Mouse (Mus musculus) limb, embryonic 13.5 days (tissue): Measurements from ENCODE around the gene Tubb5. TPM values are rescaled to one million over a fixed set of nuclear protein-coding genes. Genes with fewer than 3 reads are reported as not detected.

Source experiments
- ATAC-seq: fragments of 200-750 bp; cut with Nextera tagmentation; 2 replicates; pipeline ENCODE4 v1.8.0; 2017; ENCODE audit warnings: low read depth, moderate number of reproducible peaks, moderate TSS enrichment; ENCODE audit not compliant: low FRiP score
- H3K27ac ChIP-seq: fragments of 300-500 bp; sonication (generic); 2 replicates; pipeline ENCODE4 v1.5.1; 2015; ENCODE audit warnings: inconsistent platforms, mild to moderate bottlenecking, moderate library complexity
- H3K27me3 ChIP-seq: fragments of 300-500 bp; sonication (generic); 2 replicates; pipeline ENCODE4 v1.6.1; 2015; ENCODE audit warnings: mild to moderate bottlenecking, inconsistent platforms
- H3K36me3 ChIP-seq: fragments of 300-500 bp; sonication (generic); 2 replicates; pipeline ENCODE4 v1.6.1; 2015; ENCODE audit warnings: inconsistent platforms, mild to moderate bottlenecking, moderate library complexity
- H3K4me1 ChIP-seq: fragments of 300-500 bp; sonication (generic); 2 replicates; pipeline ENCODE4 v1.6.1; 2015; ENCODE audit warnings: inconsistent platforms
- H3K4me2 ChIP-seq: fragments of 300-500 bp; sonication (generic); replicated peaks from 2 replicates; pipeline ENCODE4 v1.6.1; 2015; ENCODE audit warnings: inconsistent platforms, mild to moderate bottlenecking, moderate library complexity
- H3K4me3 ChIP-seq: fragments of 300-500 bp; sonication (generic); 2 replicates; pipeline ENCODE4 v1.5.1; 2015; ENCODE audit warnings: moderate library complexity, mild to moderate bottlenecking, inconsistent platforms
- H3K9ac ChIP-seq: fragments of 300-500 bp; sonication (generic); 2 replicates; pipeline ENCODE4 v1.6.1; 2015; ENCODE audit warnings: mild to moderate bottlenecking, inconsistent platforms
- H3K9me3 ChIP-seq: fragments of 300-500 bp; sonication (generic); 2 replicates; pipeline ENCODE4 v1.6.1; 2016; ENCODE audit warnings: inconsistent platforms
- WGBS: fragments of 180-500 bp; shearing (Covaris S2); methylation state at CpG from one replicate; pipeline ENCODE4 v1.1.7; 2015; 5-methylcytosine and 5-hydroxymethylcytosine counted together
- polyA plus RNA-seq: library from polyadenylated mRNA; unstranded; fragments of >200 nt; fragmentation: Nextera tagmentation; extraction: Ambion mirVana; gene quantifications from 2 replicates; pipeline ENCODE4 v1.2.1, GENCODE M21; 2015

Gene Tubb5
- polyA plus RNA-seq, 1 experiment from 2014 or later: 1,168 TPM

DNA sequence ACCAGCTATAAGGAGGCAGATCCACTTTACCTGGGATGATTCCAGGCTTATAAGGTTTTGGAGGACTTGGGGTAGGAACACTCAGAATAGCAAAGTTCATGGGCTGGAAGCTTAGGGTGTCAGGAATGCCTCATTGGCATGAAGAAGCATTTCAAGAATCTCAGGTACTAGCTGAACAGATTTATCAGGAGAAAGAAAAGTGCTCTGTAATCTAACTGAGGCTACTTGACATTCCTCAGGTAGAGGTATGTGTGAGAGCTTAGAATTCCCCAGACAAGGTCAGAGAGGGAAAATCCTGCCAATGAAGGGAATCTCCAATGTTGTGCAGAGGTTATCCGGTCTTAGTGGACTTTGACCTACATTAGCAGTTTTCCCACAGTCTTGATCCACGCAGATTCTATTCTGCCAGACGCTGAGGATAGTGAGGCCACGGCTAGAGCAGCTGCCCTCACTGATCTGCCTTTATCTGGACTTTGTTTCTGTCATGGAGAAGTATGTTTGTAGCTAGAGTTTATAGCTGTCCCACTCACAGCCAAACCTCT, 34.2 kb downstream of the Tubb5 start:
- Histone ChIP-seq H3K4me3 (no peak overlapping the region), H3K36me3 (no peaks in the 10 kb centered on the region), H3K27ac (no peak overlapping the region), H3K4me1 (no peaks in the 10 kb centered on the region), H3K9me3 (no peaks in the 10 kb centered on the region), H3K27me3 (no peaks in the 10 kb centered on the region), H3K4me2 (no peak overlapping the region), H3K9ac (no peak overlapping the region)
- ATAC-seq: no peak
- 83% methylated on average over 4 of the region's 4 CpGs for WGBS

DNA sequence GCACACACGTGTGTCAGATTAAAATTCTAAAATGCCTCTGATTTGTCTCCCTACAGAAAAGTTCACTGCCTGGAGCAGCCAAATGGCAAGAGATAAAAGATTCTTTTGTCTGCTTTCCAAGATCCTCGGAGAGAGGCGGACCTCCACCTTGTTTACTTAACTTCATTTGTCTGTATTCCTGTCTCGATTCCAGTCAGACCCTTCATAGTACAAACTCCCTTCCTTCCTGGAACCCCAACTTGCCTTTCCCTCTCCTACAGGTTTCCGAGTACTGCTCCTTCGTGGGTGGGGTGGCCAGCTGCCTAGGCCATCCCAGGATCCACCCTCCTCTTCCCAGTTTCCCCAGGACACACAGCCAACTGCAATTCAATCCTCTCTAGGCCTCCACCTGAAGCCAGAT, 35.1 kb downstream of the Tubb5 start:
- no peak for ATAC-seq
- Histone ChIP-seq H3K9ac (no peak overlapping the region), H3K36me3 (no peaks in the 10 kb centered on the region), H3K27me3 (no peaks in the 10 kb centered on the region), H3K4me2 (no peak overlapping the region), H3K27ac (no peak overlapping the region; the same call in 1 of the 2 replicates), H3K4me3 (no peak overlapping the region), H3K4me1 (no peaks in the 10 kb centered on the region), H3K9me3 (peaks cover 8% of the 10 kb centered on the region; the same call in 1 of the 2 replicates)
- WGBS: 69% methylated on average over 6 of the region's 6 CpGs

DNA sequence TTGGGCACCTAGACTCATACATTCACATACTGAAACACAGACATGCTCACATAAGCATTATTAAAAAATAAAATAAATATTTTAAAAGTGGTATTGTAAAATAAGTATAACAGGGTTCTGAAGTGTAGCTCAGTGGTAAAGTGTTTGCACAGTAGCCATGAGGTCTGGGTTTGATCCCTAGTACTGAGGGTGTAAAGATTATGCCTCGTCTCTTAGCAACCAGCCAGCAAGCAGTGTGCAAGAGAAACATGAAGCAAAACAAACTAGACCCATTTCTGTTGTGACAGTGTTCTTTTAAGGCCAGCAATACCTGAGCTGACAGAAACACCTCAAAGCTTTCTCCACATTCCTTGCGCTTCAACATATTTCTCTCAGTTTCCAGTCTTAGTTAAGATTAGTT, 37.2 kb downstream of the Tubb5 start:
- H3K4me3 ChIP-seq: no peak overlapping the region
- no peak overlapping the region for H3K9ac ChIP-seq
- no peak for ATAC-seq
- H3K27ac ChIP-seq: no peak overlapping the region
- no peaks in the 10 kb centered on the region for H3K36me3 ChIP-seq
- 77% methylated on average over 2 of the region's 2 CpGs for WGBS
- no peak overlapping the region for H3K4me2 ChIP-seq
- peaks cover 8% of the 10 kb centered on the region; the same call in 1 of the 2 replicates for H3K9me3 ChIP-seq
- H3K4me1 ChIP-seq: no peaks in the 10 kb centered on the region
- H3K27me3 ChIP-seq: no peaks in the 10 kb centered on the region

DNA sequence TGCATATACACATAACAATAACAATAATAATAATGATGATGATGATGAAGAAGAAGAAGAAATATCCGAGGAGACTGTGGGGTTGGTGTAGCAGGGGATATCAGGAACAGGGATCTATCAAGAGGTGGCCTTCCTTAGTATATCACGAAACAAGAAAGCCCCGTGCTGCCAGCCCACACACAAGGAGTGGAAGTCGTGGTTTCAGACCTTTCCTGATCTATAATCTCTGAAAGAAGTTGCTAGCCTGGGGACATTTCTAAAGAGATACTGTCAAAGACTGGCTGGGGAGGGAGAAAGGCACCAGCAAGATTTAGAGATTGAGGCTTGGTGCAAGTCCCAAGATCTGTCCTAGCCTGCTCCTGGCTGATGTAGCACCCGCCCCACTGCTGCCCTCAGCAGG, 41.3 kb downstream of the Tubb5 start:
- H3K4me1 ChIP-seq: no peaks in the 10 kb centered on the region
- H3K9me3 ChIP-seq: peaks cover 8% of the 10 kb centered on the region; the same call in 1 of the 2 replicates
- no peaks in the 10 kb centered on the region for H3K27me3 ChIP-seq
- no peak overlapping the region for H3K4me3 ChIP-seq
- H3K36me3 ChIP-seq: no peaks in the 10 kb centered on the region
- no peak overlapping the region for H3K4me2 ChIP-seq
- ATAC-seq: no peak
- H3K27ac ChIP-seq: no peak overlapping the region
- H3K9ac ChIP-seq: no peak overlapping the region
- 69% methylated on average over 5 of the region's 5 CpGs for WGBS

- Histone ChIP-seq H3K9ac (no peak overlapping the region), H3K4me2 (no peak overlapping the region), H3K36me3 (no peaks in the 10 kb centered on the region), H3K9me3 (peaks cover 8% of the 10 kb centered on the region; the same call in 1 of the 2 replicates), H3K4me1 (no peaks in the 10 kb centered on the region), H3K27me3 (no peaks in the 10 kb centered on the region), H3K4me3 (no peak overlapping the region), H3K27ac (no peak overlapping the region)
- 83% methylated on average over 6 of the region's 6 CpGs for WGBS
- no peak for ATAC-seq
Observed at GRCm38 (mm10) chr17:35795656-35796055, 42.5 kb downstream of the Tubb5 start.

DNA sequence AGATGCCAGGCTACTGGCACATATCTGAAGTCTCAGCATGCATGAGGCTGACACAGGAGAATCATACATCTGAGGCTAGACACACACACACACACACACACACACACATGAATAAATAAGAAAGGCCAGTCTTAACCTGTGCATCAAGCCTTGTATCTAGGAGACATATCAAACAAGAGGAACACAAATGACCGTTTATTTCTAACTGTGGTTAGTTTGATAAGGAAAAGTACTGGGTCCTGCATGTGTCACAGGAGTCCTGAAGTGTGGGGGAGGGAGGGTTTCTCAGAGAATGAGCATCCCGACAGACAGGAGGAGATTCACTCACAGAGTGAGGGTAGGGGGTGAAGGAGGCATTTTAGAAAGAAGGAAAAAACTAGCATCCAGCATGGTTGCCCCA, 43.0 kb downstream of the Tubb5 start:
- WGBS: 60% methylated on average over 2 of the region's 2 CpGs
- peaks cover 8% of the 10 kb centered on the region; the same call in 1 of the 2 replicates for H3K9me3 ChIP-seq
- H3K4me3 ChIP-seq: no peak overlapping the region
- H3K27ac ChIP-seq: no peak overlapping the region
- no peak for ATAC-seq
- no peak overlapping the region for H3K4me2 ChIP-seq
- H3K36me3 ChIP-seq: no peaks in the 10 kb centered on the region
- no peaks in the 10 kb centered on the region for H3K27me3 ChIP-seq
- H3K9ac ChIP-seq: no peak overlapping the region
- no peaks in the 10 kb centered on the region for H3K4me1 ChIP-seq

DNA sequence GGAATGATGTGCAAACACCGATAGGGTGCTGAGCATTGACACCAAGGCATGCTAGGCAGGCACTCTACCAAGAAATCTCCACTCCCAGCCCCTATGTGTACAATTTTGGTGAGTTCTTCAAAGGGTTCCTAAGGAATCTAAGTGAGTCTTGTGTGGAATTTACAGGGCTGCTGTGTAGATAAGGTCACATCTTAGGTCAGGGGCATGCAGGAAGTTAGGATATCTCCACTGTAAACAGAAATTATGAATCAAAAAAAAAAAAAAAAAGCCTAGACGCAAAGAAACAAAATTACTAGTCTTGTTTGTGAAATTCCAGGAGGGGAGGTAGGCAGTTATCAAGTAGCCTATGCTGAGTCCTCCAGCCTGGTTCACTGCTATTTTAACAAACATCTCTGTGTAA, 45.3 kb downstream of the Tubb5 start:
- no peaks in the 10 kb centered on the region for H3K4me1 ChIP-seq
- no peak overlapping the region for H3K27ac ChIP-seq
- no peak overlapping the region for H3K9ac ChIP-seq
- H3K9me3 ChIP-seq: no peaks in the 10 kb centered on the region
- no peak overlapping the region for H3K4me2 ChIP-seq
- H3K4me3 ChIP-seq: no peak overlapping the region
- 78% methylated on average over 2 of the region's 2 CpGs for WGBS
- no peaks in the 10 kb centered on the region for H3K36me3 ChIP-seq
- no peak for ATAC-seq
- no peaks in the 10 kb centered on the region for H3K27me3 ChIP-seq

GRCm38 (mm10) chr17:35790933-35791332, 47.2 kb downstream of the Tubb5 start:
- 88% methylated on average over 4 of the region's 4 CpGs for WGBS

DNA sequence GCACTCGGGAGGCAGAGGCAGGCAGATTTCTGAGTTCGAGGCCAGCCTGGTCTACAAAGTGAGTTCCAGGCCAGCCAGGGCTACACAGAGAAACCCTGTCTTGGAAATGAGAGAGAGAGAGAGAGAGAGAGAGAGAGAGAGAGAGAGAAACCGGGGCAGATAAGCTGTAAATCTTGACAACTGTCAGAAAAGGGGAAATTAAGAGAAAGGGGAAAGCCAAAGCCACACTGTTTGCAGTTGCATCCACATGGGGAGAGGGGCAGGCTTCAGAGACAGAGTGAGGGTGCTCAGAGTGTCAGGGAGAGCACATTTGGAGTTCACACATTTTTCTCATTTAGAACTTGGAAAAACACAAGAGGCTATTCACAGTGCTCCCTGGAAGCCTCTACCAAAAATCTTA, 50.1 kb downstream of the Tubb5 start:
- WGBS: 77% methylated on average over 3 of the region's 3 CpGs

More at GRCm38 (mm10) chr17:35790933-35791332, 47.2 kb downstream of the Tubb5 start:
- Histone ChIP-seq H3K4me2 (no peak overlapping the region), H3K9me3 (no peaks in the 10 kb centered on the region), H3K4me1 (no peaks in the 10 kb centered on the region), H3K9ac (no peak overlapping the region), H3K27ac (no peak overlapping the region), H3K27me3 (no peaks in the 10 kb centered on the region), H3K36me3 (no peaks in the 10 kb centered on the region), H3K4me3 (no peak overlapping the region)
- no peak for ATAC-seq

GRCm38 (mm10) chr17:35787493-35787892, 50.6 kb downstream of the Tubb5 start:
- ATAC-seq: no peak
- no peak overlapping the region for H3K4me2 ChIP-seq
- H3K4me1 ChIP-seq: no peaks in the 10 kb centered on the region
- H3K9ac ChIP-seq: no peak overlapping the region
- H3K4me3 ChIP-seq: no peak overlapping the region
- no peak overlapping the region for H3K27ac ChIP-seq
- no peaks in the 10 kb centered on the region for H3K36me3 ChIP-seq
- no peaks in the 10 kb centered on the region for H3K9me3 ChIP-seq
- no peaks in the 10 kb centered on the region for H3K27me3 ChIP-seq

More for the DNA sequence above, 50.1 kb downstream of the Tubb5 start:
- Histone ChIP-seq H3K36me3 (no peaks in the 10 kb centered on the region), H3K27me3 (no peaks in the 10 kb centered on the region), H3K27ac (no peak overlapping the region), H3K9me3 (no peaks in the 10 kb centered on the region), H3K9ac (no peak overlapping the region), H3K4me3 (no peak overlapping the region), H3K4me2 (no peak overlapping the region), H3K4me1 (no peaks in the 10 kb centered on the region)
- no peak for ATAC-seq

GRCm38 (mm10) chr17:35785140-35785539, 53.0 kb downstream of the Tubb5 start:
- H3K27ac ChIP-seq: no peak overlapping the region
- no peak for ATAC-seq
- H3K27me3 ChIP-seq: no peaks in the 10 kb centered on the region
- H3K9ac ChIP-seq: no peak overlapping the region
- H3K4me2 ChIP-seq: no peak overlapping the region
- WGBS: 85% methylated on average over 4 of the region's 4 CpGs
- H3K4me3 ChIP-seq: no peak overlapping the region
- H3K4me1 ChIP-seq: no peaks in the 10 kb centered on the region
- H3K9me3 ChIP-seq: no peaks in the 10 kb centered on the region
- H3K36me3 ChIP-seq: no peaks in the 10 kb centered on the region

GRCm38 (mm10) chr17:35783944-35784343, 54.2 kb downstream of the Tubb5 start:
- Histone ChIP-seq H3K4me1 (no peaks in the 10 kb centered on the region), H3K9me3 (no peaks in the 10 kb centered on the region), H3K4me2 (no peak overlapping the region), H3K9ac (no peak overlapping the region), H3K27me3 (no peaks in the 10 kb centered on the region), H3K36me3 (no peaks in the 10 kb centered on the region), H3K4me3 (no peak overlapping the region), H3K27ac (no peak overlapping the region)
- WGBS: 83% methylated on average over 6 of the region's 6 CpGs
- no peak for ATAC-seq
